Mouse (Mus musculus) spleen, embryonic (tissue): ENCODE data around the gene Espn.

Source experiments
- CTCF ChIA-PET: fragments of 350-600 bp; sonication (Branson Sonifier 250); formaldehyde crosslinking; loops from one replicate; lab custom pipeline; 2022; lab: Charles Lee

The Espn gene

DNA sequence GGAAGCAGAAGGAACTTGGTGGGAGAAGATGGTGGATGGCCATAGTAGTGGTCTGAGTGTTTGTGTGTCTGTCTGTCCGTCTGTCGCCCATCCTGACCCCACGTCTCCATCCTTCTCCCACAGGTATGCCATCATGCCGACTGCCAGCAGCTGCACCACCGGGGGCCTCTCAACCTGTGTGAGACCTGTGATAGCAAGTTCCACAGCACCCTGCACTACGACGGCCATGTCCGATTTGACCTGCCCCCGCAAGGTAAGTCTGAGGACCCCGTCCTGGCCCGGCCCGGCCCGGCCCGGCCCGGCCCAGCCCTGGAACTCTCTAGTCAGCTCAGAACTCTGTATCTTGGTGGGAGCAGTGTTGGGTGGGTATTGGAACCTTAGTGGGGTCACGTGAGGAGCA lies 50.2 kb downstream of the Espn start:
- CTCF ChIA-PET, result interaction anchor here (0.5 to 1.5 kb wide), 2 partner anchors 16 to 19 kb away, joined by 5 to 7 read pairs; no protein-coding TSS in a partner anchor

DNA sequence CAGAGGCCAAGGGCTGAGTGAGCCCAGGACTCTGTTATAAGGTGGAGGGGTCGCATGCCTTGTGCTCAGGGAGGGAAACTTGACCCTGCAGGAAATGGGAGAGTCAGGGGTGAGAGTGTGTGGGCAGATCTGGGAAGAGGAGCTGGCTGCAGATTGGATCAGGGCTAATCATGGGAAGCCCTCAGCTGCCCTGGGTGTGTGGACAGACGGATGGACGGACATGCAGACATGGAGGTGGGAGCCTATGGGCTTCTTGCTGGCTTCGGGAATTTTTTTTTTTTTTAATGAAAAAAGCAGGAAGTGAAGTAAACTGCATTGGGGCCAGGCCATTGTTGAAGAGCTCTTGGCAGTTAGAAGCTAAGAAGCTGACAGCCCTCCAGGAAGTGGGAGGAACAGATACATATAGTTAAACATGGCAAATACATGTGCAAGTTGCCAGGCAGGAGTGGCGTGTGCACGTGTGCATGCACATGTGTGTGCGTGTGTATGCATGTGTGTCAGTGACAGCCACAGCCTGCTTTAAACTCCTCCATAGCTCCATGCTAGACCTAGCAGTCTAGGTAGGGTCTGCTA lies 51.0 kb downstream of the Espn start:
- CTCF ChIA-PET, result interaction anchor here (1.5 kb wide), 1 partner anchor 19 kb away, joined by 5 read pairs; no protein-coding TSS in a partner anchor

DNA sequence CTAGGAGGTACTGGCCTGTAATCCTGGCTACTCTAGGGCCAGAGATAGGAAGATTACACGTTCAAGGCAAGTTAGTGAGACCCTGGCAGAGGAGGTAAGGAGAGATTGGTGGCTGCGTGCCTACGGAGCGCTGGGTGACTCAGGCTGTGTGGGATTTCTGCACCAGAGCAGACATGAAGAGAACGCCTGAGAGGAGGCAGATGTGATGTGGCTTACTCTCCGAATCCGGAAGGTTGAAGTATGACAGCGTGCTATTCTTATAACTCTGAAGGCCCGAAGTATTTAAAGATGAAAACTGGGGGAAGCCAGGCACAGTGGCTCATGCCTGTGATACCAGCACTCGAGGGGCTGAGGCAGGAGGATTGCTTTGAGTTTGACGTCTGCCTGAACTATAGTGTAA lies 51.6 kb downstream of the Espn start:
- CTCF ChIA-PET, result no interaction called here

DNA sequence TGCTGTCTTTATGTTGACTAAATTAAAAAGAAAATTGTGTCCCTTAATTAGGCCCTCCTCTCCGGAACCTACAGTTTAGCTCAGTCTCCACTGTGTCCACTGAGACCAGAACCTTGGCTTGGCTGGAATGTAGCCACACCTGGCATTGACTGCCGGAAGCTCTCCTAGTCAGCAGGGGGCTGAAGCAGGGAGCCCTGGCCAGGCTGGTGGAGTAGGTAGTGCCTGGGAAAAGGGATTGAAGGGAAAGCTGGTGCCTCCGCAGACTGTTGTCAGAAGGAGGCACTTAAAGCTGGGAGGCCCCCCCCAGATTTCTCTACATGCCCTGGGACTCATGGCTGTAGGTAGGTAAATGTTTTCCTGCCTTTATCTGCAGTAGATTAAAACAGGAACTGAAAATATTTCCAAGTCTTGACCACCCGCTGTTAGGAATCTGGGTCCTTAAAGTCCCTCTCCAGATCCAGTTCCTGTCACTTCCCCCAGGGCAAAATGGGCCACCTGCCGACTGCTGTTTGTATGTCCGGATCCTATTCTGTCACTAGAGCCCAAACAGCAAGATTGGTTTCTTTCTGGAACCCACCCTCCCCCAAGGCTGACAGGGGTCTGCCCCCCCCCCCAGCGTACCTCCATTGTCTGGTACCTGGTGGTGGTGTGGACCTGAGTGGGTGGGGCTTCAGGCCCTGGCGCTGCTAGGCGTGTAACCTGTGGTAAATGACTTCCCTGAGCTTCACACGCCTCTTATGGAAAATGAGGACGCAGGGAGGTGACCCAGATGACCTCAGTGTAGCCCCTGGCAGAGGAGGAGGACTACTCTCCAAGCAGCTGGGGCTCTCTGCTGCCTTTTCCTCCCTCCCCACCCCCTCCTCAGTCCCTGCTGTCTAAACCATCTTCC lies 54.0 kb downstream of the Espn start:
- CTCF ChIA-PET, result interaction anchor here (0.6 to 0.9 kb wide), 2 partner anchors 105 to 152 kb away, joined by 3 to 4 read pairs; no protein-coding TSS in a partner anchor

DNA sequence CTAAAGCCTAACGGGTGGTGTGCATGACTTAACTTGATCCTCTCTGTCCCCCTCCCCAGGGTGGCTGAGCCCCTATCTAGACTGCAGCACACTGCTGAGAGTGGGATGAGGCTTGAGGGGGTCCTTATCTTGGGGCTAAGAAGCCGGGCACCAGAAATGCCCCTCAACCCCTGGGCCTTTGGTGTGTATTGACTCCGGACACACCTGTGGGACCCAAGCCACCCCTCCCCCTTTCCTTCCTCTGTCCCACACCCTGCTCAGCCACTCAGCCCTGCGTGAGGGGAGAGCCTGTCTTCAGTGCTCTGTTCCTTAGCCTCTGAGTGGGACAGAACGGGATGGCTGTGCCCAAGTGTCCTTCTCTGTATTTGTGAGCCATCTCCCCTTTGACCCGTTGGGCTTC lies 55.2 kb downstream of the Espn start:
- CTCF ChIA-PET, result interaction anchor here (0.7 kb wide), 1 partner anchor 443 kb away, joined by 6 read pairs; no protein-coding TSS in a partner anchor

DNA sequence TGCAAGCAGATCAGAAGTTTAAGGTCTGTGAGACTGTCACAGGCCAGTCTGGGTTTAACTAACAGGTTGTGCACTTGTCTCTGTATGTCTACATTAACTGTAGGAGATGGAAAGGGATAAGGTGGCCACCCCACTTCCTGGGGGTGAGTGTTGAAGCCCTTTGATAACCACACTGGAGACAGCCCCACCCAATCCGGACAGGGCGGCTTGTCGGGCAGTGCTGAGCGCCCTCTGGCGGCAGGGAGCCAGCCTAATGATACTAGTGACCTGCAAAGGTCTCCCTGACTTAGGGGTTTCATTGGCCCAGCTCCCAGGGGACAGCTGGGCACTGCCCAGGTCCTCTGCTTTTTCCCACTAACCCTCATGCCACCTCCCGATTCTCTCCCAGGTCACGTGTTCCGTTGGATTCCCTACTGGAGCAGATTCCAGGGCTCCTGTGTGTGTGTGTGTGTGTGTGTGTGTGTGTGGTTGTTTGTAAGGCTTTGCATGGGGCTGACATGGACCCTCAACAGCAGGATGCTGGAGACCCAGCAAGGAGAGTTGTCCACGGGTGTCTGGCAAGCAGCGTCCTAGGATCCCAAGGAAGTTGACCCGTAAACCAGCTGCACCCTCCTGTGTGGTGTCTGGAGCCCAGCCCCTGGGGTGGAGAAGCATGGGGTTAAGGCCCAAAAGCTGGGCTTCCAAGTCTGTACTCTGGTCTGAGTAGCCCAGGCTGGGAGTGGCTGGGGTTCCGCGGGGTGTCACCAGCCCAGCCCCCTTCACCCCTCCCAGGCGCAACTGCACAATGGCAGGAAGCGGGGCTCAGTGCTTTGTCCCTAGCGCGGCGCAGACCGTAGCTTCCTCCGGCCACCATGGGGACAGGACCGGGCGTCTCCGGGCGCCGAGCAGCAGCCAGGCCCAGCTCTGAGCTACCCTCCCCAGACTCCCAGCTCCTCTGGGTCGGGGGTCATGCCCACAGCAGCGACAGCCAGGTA lies 55.9 kb downstream of the Espn start:
- CTCF ChIA-PET, result interaction anchor here (0.7 to 1.2 kb wide), 2 partner anchors 115 to 443 kb away, joined by 4 to 6 read pairs; no protein-coding TSS in a partner anchor

DNA sequence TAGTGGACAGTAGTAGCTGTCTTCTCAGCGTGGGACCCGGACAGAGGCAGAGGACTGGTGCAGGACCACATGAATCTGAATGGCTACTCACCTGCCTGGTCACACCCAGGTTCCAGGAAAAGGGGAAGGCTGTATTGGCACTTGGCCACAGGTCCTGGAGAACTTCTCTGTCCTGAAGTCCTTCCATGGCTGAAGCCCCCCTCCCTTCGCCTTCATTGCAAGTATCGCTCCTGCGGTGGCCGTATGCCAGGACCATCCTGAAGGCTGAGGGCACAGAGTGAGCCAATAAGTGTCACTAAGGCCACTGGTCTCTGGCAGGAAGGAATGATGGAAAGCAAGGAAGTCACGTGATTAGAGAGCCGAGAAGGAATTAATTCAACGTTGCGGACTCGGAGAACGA lies 57.9 kb downstream of the Espn start:
- CTCF ChIA-PET, result no interaction called here

DNA sequence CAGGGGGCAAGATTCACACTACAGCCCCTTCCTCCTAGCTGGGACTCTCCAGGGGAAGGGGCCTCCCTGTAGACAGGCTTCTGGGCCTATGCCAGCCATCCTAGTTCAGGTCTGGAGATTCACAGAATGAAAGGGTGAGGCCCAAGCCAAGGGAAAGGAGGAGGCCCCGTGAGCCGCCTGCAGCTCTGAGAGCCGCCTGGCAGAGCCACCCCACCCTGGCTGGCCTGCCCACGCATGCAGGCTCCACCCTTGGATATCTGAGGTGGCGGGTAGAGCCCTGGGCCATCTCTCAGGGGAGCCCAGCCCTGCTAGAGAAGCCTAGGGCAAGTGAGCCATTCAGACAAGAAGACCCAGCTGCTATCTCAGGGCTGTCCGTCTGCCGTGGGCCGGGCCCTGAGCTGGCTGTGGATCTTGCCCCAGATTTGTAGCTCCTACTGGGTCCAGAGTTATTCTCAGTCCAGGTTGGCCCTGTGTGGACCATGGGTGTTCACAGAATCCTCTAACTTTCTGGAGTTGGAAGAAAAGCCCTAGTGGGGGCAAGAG lies 59.3 kb downstream of the Espn start:
- CTCF ChIA-PET, result no interaction called here

DNA sequence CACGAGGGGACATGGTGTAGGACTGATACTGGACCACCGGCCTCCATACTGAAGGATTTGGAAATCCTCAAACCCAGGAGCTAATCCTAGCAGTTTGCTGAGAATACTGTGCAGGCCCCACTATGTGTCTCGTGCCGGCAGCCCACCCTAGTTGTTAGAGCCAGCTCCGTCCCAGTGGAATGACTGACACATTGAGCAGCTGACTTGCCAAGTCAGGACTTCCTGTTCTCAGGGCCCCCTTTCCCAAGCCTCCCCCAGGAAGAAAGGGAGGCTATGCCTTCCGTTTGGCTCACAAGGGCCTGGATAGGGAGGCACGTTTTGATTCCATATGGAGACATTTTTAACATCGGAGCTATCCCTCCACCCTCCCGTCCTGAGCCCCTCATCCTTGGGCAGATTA lies 62.0 kb downstream of the Espn start:
- CTCF ChIA-PET, result interaction anchor here (0.7 kb wide), 1 partner anchor 28 kb away, joined by 18 read pairs; no protein-coding TSS in a partner anchor

DNA sequence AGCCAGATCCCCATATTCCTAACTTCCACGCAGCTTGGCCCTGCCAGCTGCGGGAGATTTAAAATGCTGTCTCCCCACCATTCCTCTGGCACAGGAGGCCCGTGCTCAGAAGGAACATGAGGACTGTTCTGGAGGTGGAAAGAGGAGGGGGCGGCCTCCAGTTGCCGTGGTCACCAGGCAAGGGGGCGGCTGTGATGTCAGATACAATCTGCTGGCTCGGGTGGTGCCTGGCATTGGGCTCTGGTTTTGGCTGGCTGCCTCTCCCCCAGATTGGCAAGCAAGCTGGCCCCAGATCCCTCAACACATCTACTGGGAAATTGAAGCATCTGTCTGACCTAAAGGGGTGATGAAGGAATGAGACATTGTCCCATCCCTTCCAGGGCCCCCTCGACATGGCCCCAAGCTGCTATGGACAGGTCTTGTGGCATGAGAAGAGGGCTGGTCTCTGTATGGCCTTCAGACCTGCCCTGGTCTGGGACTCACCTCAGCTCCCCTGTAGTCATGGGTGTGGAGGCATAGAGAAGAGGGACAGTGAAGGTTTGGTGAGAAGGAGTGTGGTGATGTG lies 63.5 kb downstream of the Espn start:
- CTCF ChIA-PET, result no interaction called here

DNA sequence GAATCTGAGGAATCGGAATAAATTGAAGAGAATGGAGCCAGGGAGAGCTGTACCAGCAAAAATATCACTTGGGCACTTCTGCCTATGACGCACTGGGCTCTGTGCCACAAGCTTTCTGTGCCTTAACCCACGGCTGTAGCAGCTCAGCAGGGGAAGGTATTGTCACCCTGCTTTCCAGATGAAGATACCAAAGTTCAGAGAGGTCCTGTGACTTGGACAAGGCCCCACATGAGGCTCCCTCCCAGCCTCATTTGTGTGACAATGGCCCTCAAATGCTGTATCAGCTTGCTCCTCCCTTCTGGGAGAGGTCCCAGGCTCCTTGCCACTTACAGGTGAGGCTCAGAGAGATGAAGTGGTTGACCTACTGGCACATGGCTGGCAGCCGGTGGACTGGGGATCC lies 64.0 kb downstream of the Espn start:
- CTCF ChIA-PET, result no interaction called here

DNA sequence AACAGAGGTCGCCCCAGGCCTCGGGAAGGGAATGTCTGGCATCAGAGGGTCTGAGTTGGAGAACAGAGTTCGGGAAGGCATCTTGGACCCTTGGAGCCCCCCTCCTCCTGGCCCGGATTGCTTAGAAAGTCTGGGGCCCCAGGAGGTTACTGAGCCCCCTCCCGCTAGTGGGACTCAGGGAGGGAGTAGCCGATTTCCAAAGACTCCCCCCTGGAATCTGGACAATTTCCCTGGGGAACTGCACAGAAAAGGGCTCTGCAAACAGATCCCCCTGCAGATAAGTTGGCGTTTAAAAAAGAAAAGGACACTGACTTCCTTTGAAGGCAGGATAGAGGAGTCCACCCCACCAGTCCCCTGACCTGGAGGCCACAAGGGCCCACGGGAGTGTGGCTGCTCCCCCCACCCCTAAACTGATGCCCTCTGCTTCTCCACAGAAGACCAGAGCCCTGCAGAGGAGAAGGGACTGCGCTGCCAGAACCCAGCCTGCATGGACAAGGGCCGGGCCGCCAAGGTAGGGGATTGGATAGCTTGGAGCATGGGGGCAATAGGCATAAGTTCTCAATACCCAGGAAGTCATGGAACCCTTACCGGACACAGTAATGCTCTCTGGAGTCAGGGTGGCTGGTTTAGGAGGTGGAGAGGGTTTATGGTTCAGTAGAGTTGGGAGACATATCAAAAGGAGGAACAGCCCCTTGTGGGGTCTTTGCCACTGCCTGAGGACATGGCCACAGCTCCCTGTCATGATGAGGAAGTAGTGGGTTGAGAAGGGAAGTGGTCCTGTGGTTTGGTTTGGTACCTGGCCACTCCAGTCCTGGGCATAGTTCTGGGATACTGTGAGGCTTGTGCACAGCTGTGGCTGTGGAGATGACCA lies 64.7 kb downstream of the Espn start:
- CTCF ChIA-PET, result no interaction called here

DNA sequence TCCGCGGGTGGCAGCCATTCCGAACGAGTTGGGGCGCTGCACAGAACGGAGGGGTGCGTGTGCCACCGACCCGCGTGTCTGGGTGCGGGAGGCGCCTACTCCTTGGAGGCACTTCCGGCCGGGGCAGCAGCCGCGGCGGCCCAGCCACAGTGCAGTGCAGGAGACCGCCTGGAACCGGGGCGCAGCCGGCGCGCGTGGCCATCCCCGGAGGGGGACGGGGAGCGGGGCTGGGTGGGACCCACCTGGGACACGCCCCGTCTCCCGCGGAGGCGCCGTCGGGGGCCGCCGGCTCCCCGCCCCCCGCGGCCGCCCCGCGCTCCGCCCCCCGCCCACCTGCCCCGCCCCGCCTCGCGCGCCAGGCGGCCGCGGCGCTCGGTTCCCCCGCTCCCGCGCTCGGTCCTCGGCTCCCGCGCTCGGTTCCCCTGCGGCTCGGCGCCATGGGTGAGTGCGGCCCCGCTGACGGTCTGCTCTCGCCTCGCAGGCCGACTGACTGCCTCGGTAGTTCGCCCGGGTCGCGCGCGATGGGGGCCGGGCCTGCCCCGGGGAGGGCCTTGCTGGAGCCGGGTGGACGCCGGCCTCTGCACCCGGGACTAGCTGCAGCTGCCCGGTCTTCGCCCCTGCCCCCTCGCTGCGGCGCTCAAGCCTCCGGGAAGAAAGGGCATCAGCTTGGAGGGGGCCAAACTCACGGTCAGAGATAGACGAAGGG lies 65.5 kb downstream of the Espn start:
- CTCF ChIA-PET, result no interaction called here

DNA sequence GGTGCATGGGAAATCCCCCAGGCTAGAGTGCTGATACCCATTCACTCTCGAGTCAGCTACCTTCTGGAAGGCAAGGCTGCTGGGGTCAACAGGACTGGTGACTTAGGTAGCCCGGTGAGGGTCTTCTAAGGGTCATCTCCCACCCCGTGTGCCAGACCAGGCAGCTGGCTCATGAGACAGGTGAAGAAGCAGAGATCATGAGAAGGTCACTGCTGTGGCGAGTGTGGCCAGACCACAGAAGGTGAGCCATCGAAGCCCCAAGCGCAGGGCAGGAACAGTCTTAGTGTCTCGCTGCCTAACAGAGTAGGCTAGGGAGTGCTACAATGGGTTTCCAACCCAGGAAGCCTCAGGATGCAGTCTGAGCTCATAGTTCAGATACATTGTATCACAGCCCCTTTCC lies 67.6 kb downstream of the Espn start:
- CTCF ChIA-PET, result no interaction called here

DNA sequence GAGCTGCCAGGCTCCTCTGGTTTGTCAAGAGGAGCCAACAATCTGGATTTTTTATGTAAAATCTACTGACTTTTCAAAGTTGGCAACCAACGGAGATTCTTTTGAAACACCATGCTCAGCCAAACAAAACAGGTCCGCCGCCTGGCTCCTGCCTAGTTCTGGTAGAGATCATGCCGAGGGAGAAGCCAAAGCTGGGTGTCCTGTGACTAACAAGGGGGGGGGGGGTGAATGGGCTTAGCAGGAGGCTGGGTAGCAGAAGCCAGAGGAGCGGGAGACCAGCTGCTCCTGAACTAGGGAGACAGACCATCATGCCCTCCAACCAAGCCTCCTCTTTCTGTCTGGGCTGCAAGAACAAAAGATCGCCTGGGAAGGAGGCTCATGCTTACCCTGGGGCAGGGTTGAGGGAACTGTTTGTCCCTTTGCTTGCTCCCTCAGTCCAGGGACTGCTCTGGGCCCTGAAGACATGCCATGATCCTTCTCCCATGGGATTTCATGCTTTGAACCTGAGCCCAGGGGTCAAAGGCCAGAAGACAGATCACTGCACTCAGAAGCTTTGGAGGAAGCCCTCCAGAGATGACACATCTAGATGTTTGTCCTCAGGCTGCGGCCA lies 68.5 kb downstream of the Espn start:
- CTCF ChIA-PET, result interaction anchor here (0.5 to 0.6 kb wide), 2 partner anchors 112 to 1862 kb away, joined by 3 read pairs; no protein-coding TSS in a partner anchor

DNA sequence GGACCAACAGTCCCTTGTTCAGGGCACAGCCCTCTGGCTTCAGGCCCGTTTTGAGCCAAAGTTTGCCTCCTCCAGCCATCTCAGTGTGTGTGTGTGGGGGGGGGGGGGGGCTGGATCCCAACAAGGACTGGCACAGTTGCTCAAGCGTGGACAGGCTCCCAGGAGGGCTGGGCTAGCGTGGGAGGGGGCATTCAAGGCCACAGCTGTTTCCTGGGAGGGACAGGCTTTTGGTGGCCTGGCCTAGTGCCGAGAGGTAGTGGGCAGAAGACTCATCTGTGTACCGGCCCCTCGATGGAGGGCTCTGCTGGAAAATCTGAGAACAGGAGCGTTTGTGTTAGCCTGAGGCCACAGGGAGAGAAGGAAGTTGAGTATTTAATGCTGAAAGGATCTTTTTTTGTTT lies 72.2 kb downstream of the Espn start:
- CTCF ChIA-PET, result no interaction called here

DNA sequence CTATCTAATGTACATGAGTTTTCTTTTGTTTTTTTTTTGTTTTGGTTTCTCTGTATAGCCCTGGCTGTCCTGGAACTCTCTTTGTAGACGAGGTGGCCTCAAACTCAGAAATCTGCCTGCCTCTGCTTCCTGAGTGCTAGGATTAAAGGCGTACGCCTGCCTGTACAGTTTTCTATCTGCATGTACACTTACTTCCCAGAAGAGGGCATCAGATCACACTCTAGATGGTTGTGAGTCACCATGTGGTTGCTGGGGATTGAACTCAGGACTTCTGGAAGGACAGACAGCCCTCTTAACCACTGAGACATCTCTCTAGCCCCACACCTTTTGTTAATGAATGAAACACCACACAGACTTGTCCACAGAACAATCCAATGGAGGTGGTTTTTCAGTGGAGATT lies 72.9 kb downstream of the Espn start:
- CTCF ChIA-PET, result no interaction called here

DNA sequence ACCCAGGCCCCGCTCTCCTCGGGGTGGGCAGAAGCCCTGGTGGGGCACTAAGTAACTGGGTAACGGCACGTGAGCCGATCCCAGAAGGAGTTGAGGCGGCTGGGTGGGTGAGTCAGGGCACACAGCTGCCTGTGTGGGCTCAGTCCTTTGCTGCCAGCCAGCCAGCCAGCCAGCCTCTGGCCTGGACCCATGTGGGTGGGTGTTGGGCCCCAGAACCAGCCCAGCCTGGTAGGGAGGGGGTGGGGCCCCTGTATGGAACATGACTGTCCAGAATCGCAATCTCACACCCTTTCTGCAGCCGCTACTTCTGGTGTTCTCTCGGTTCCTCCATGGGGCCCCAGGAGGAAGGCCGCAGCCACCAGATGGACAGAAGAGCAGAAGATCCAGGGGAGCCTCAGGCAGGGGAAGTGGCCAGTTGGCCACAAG lies 74.1 kb downstream of the Espn start:
- CTCF ChIA-PET, result no interaction called here

DNA sequence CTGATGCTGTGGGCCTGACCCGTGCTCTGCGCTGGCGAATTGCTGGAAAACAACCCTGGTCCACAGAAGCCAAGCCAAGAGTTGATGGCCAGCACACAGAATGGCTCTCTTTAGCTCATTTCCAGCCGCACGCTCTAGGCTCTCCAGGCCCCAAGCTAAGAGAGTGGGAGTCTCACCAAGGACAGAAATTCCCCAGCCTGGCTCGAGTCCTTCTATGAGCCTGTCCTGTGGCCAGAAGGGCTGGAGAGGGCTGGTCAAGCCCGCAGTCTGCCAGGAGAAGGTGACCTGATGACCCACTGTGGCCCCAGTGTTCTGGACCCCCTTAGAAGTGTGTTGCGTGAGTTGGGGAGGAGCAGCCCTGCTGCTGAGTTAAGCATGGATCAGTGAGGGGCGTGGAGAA lies 75.0 kb downstream of the Espn start:
- CTCF ChIA-PET, result no interaction called here
